Mouse (Mus musculus): ENCODE data around the gene Milr1.
A peak's percentile ranks its signal among the peaks of the same experiment; 100 is the strongest.

DNA sequence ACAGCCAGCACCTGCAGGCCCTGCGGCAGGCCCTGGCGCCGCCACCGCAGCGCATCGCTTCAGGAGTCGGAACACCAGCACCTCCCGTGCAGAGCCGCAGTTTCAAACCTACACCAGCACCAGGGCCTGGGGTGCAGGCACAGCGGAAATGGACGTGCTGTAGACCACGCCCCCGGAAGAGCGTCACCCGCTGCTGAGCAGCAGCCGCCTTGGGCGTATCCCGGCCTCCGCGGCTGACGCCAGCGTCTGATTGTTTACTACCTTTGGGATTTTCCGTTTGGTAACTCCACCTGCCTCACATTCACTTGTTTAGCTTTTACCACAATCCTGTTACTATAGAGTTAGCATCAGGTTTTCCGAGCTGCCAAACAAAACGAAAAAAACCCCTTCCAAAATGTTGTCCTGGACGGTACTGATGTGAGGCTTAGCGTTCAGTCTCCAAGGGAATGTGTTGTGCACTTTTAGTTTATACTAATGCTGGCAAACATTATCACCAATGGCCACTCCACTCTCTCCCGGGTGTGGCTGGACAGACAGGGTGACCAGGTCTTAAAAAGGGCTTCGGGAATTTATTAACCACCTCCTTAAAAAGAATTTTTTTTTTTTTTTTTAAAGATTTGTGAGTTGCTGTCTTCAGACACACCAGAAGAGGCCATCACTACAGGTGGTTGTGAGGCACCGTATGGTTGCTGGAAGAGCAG is 28.5 kb downstream of the Milr1 start, which contains the start of gene Polg2:
- TF ChIP-seq CTCF (IDR thresholded peaks at IDR 0.05; ENCODE audit: extremely low read depth, insufficient read length, insufficient replicate concordance, low read depth, low read length) (no peak), POLR2A (IDR thresholded peaks at IDR 0.05; ENCODE audit: low read depth, low read length) (peak; percentile 94)

Data from small intestine, adult 2 months (tissue).